Mouse (Mus musculus) midbrain, embryonic 13.5 days (tissue): Measurements from ENCODE around the gene Trim54. TPM values are rescaled to one million over a fixed set of nuclear protein-coding genes. Genes with fewer than 3 reads are reported as not detected.

Source experiments
- ATAC-seq: fragments of 200-750 bp; cut with Nextera tagmentation; 2 replicates; pipeline ENCODE4 v1.8.0; 2017; ENCODE audit warnings: mild to moderate bottlenecking, moderate TSS enrichment, moderate library complexity
- H3K27ac ChIP-seq: fragments of 300-500 bp; sonication (generic); 2 replicates; pipeline ENCODE4 v1.5.1; 2015; ENCODE audit warnings: inconsistent platforms, mild to moderate bottlenecking, moderate library complexity
- H3K27me3 ChIP-seq: fragments of 300-500 bp; sonication (generic); 2 replicates; pipeline ENCODE4 v1.6.1; 2015; ENCODE audit warnings: mild to moderate bottlenecking, inconsistent platforms
- H3K36me3 ChIP-seq: fragments of 300-500 bp; sonication (generic); 2 replicates; pipeline ENCODE4 v1.6.1; 2015; ENCODE audit warnings: mild to moderate bottlenecking, inconsistent platforms
- H3K4me1 ChIP-seq: fragments of 300-500 bp; sonication (generic); replicated peaks from 2 replicates; pipeline ENCODE4 v1.6.1; 2015; ENCODE audit warnings: inconsistent platforms
- H3K4me2 ChIP-seq: fragments of 300-500 bp; sonication (generic); replicated peaks from 2 replicates; pipeline ENCODE4 v1.6.1; 2015; ENCODE audit warnings: moderate library complexity, mild to moderate bottlenecking, inconsistent platforms
- H3K4me3 ChIP-seq: fragments of 300-500 bp; sonication (generic); replicated peaks from 2 replicates; pipeline ENCODE4 v1.5.1; 2015; ENCODE audit warnings: mild to moderate bottlenecking, inconsistent platforms
- H3K9ac ChIP-seq: fragments of 300-500 bp; sonication (generic); replicated peaks from 2 replicates; pipeline ENCODE4 v1.6.1; 2015; ENCODE audit warnings: mild to moderate bottlenecking, inconsistent platforms
- H3K9me3 ChIP-seq: fragments of 300-500 bp; sonication (generic); 2 replicates; pipeline ENCODE4 v1.6.1; 2016; ENCODE audit warnings: mild to moderate bottlenecking, inconsistent platforms
- WGBS: fragments of 180-500 bp; shearing (Covaris S2); methylation state at CpG from one replicate; pipeline ENCODE4 v1.1.7; 2015; 5-methylcytosine and 5-hydroxymethylcytosine counted together
- polyA plus RNA-seq: library from polyadenylated mRNA; unstranded; fragments of >200 nt; fragmentation: Nextera tagmentation; extraction: Ambion mirVana; gene quantifications from 2 replicates; pipeline ENCODE4 v1.2.1, GENCODE M21; 2015

Gene Trim54
- not detected in 2 replicates for polyA plus RNA-seq

DNA sequence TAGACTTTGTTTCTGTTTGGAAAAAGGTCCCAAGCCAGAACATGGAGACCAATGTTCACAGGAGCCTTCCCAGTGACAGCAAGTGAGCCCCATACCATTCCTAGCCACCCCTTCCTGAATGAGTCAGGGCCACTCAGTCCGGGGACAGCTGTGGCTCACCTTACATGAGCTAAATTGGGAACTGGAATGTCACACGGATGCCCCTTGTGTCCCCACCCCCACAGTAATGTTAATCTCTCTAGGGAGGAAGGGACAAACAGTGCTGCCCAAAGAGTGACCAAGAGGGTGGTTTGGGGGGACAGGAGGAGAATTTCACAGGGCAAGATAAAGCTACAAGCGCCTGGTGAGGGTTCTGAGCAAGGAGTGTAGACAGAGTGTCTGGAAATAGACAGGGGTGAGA, at the start of gene Trim54:
TSS of gene Trim54 (plus strand) at position 359 of the 400 bp plus-strand sequence.
- Histone ChIP-seq H3K4me3 (no peak within 1 kb of the TSS), H3K4me1 (no peaks in the 10 kb centered on the region), H3K27me3 (no peaks in the 10 kb centered on the region), H3K27ac (no peak within 1 kb of the TSS), H3K9ac (no peak within 1 kb of the TSS), H3K36me3 (no peaks in the 10 kb centered on the region), H3K4me2 (no peak within 1 kb of the TSS), H3K9me3 (no peaks in the 10 kb centered on the region)
- 52% methylated on average over 3 of the region's 3 CpGs for whole genome bisulfite sequencing
- no peak for ATAC-seq

DNA sequence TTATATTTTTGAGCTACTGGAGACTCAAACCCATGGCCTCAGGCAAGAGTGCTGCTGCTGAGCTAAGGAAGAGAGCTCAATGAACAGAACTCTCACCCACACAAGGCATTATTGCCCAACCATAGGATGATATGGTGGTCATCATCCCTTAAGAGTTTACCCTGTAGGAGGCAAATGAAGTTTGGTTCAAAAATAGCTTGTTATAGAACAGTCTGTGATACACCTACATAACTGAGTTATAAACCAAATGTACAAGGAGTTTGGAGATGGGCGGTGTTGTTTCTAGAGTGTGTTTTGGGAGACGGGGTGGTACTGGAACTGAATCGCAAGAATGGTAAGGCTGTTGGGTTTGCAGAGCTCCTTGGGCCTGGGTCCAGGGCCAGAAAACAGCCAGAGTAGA, 46.7 kb upstream of the Trim54 start:
- H3K36me3 ChIP-seq, result peaks cover 95% of the 10 kb centered on the region
- no peak overlapping the region for H3K4me2 ChIP-seq
- no peaks in the 10 kb centered on the region for H3K9me3 ChIP-seq
- H3K4me1 ChIP-seq, result no peaks in the 10 kb centered on the region
- WGBS, result 93% methylated on average over 3 of the region's 3 CpGs
- H3K27ac ChIP-seq, result no peak overlapping the region
- no peaks in the 10 kb centered on the region for H3K27me3 ChIP-seq
- ATAC-seq, result no peak
- H3K9ac ChIP-seq, result no peak overlapping the region
- H3K4me3 ChIP-seq, result no peak overlapping the region

DNA sequence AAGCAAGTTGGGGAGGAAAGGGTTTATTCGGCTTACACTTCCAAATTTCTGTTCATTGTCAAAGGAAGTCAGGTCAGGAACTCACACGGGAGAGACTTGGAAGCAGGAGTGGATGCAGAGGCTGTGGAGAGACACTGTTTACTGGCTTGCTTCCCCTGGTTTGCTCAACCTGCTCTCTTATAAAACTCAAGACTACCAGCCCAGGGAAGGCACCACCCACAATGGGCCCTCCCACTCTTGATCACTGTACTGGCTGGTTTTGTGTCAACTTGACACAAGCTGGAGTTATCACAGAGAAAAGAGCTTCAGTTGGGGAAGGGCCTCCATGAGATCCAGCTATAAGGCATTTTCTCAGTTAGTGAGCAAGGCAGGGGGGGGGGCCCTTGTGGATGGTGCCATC, 45.5 kb upstream of the Trim54 start:
- Histone ChIP-seq H3K27me3 (no peaks in the 10 kb centered on the region), H3K4me1 (no peaks in the 10 kb centered on the region), H3K4me2 (no peak overlapping the region), H3K9ac (no peak overlapping the region), H3K36me3 (peaks cover 100% of the 10 kb centered on the region), H3K27ac (no peak overlapping the region), H3K4me3 (no peak overlapping the region), H3K9me3 (no peaks in the 10 kb centered on the region)
- ATAC-seq, result no peak
- 92% methylated on average over 2 of the region's 2 CpGs for WGBS

DNA sequence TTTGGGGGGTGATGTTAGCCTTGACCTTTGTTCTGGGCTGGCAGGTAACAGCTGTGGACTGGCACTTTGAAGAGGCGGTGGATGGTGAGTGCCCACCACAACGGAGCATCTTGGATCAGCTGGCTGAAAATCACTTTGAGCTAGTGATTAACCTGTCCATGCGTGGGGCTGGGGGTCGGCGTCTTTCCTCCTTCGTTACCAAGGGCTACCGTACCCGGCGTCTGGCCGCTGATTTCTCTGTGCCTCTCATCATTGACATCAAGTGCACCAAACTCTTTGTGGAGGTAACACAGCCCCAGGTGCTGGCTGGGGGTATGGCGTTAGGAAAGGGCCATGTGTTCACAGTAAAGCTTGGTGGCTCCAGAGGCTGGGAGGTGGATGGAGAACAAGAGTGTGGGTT, 44.7 kb upstream of the Trim54 start:
- H3K9me3 ChIP-seq, result no peaks in the 10 kb centered on the region
- no peaks in the 10 kb centered on the region for H3K4me1 ChIP-seq
- 96% methylated on average over 11 of the region's 11 CpGs for WGBS
- H3K4me3 ChIP-seq, result no peak overlapping the region
- no peak overlapping the region for H3K4me2 ChIP-seq
- H3K9ac ChIP-seq, result no peak overlapping the region
- H3K27me3 ChIP-seq, result no peaks in the 10 kb centered on the region
- H3K36me3 ChIP-seq, result peaks cover 100% of the 10 kb centered on the region
- no peak for ATAC-seq
- no peak overlapping the region for H3K27ac ChIP-seq

DNA sequence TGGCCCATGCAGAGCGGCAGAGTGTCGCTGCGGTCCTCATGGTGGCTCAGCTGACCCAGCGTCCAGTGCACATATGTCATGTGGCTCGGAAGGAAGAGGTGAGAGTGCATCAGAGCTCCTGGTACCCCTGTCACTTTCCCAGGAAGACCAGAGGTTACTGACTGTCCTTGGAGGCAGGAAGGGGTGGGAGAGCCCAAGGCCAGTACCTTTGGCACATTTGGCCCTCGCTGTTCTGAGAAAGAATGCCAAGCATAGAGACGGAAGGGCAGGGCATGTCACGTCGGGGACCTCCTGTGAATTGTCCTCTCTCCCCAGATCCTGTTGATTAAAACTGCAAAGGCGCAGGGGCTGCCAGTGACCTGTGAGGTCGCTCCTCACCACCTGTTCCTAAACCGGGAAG, 43.3 kb upstream of the Trim54 start:
- Histone ChIP-seq H3K4me2 (no peak overlapping the region), H3K9ac (no peak overlapping the region), H3K27me3 (no peaks in the 10 kb centered on the region), H3K27ac (no peak overlapping the region), H3K9me3 (no peaks in the 10 kb centered on the region), H3K36me3 (peaks cover 100% of the 10 kb centered on the region), H3K4me3 (no peak overlapping the region), H3K4me1 (no peaks in the 10 kb centered on the region)
- whole genome bisulfite sequencing, result 90% methylated on average over 12 of the region's 12 CpGs
- ATAC-seq, result no peak

DNA sequence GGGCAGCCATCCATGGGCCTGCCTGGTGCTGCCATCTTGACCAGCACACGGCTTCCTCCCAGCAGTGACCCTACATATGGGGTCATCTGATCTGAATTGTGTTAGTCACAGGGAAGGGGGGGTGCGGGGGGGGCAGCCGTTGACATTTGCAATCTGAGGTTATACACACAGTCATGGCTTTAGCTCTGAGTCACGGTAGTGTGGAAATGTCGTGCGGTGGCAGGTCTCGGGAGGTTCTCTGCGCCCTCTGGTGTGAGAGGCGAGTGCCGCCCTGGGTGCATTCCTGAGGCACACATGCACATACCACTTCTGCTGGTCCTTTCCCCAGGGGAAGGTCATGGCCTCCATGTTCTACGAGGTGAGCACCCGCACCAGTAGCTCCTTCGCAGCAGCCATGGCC, 40.2 kb upstream of the Trim54 start:
- H3K9me3 ChIP-seq, result no peaks in the 10 kb centered on the region
- H3K36me3 ChIP-seq, result peaks cover 79% of the 10 kb centered on the region
- H3K4me1 ChIP-seq, result no peaks in the 10 kb centered on the region
- no peak overlapping the region for H3K27ac ChIP-seq
- no peak for ATAC-seq
- 90% methylated on average over 13 of the region's 13 CpGs for WGBS
- no peaks in the 10 kb centered on the region for H3K27me3 ChIP-seq
- H3K4me3 ChIP-seq, result no peak overlapping the region
- no peak overlapping the region for H3K4me2 ChIP-seq
- no peak overlapping the region for H3K9ac ChIP-seq

DNA sequence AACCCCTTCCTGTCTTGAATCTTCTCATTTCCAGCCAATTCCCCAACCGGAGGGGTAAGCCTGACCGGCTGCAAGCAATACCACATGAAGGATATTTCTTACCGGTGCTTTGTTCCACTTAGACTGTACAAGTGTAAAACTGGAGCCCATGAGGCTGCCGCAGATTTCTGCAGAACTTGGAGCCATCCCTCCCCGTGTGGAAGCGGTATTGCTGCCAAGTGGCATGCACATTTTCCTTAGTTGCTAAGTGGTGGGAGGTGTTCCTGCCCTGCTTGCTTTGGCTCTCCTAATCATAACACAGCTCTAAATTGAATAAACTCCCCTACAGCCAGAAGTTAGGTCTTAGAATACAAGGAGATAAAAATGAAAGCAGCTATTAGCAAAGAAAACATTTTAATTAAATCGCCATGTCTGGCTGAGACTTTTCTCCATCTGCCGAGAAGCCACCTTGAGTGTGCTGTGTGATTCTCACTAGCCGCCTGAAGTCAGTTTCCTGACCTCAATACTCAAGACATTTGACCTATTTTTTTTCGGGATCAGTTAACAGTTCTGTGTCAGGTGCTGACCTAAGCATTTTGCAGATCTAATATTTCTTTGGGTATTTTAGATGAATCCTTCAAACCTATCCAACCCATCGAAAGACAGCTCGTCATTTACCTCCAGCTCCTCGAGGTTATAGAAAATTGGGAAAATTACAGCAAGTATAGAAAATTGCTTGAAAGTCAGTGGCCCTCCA, 36.3 kb upstream of the Trim54 start:
- H3K4me3 ChIP-seq, result no peak overlapping the region
- H3K9ac ChIP-seq, result no peak overlapping the region
- H3K9me3 ChIP-seq, result no peaks in the 10 kb centered on the region
- H3K27ac ChIP-seq, result no peak overlapping the region
- peaks cover 21% of the 10 kb centered on the region for H3K4me1 ChIP-seq
- ATAC-seq, result no peak
- peaks cover 41% of the 10 kb centered on the region for H3K36me3 ChIP-seq
- WGBS, result 87% methylated on average over 13 of the region's 13 CpGs
- no peak overlapping the region for H3K4me2 ChIP-seq
- H3K27me3 ChIP-seq, result no peaks in the 10 kb centered on the region

DNA sequence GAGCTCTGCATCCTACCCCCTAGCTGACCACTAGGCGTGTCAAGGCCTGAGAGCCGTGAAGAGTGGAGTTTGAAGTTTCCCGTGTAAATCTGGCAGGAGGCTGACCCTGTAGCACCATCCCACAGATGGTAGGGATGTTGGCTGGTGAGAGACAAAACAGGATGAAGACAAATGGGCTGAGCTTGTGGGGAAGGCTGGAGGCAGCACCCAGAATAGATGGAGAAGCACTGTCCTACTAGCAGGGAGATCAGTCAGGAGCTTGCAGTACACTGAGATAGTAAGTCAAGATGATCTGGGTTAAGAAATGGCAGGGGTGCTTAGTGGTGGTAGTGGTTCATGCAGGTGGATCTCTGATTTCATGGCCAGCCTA, 35.7 kb upstream of the Trim54 start:
- peaks cover 22% of the 10 kb centered on the region for H3K4me1 ChIP-seq
- peaks cover 35% of the 10 kb centered on the region for H3K36me3 ChIP-seq
- no peaks in the 10 kb centered on the region for H3K27me3 ChIP-seq
- H3K4me3 ChIP-seq, result no peak overlapping the region
- no peak overlapping the region for H3K9ac ChIP-seq
- H3K27ac ChIP-seq, result no peak overlapping the region
- H3K9me3 ChIP-seq, result no peaks in the 10 kb centered on the region
- no peak overlapping the region for H3K4me2 ChIP-seq
- no peak for ATAC-seq
- 66% methylated on average over 3 of the region's 3 CpGs for WGBS

DNA sequence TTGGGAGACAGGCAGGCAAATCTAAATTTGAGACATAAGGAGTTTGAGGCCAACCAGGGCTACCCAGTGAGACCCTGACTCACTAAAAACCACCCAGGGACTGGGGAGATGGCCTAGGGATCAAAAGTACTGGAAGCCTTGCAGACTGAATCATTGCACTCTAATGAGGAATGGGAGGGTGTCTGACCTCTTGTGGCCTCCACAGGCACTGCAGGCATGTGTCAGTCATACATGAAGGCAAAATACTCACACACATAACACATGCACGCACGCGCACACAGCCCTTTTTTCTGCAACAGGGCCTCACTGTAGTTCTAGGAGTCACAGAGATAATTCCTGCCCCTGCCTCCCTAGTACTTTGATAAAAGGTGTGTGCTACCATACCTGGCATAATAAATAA, 35.1 kb upstream of the Trim54 start:
- no peak overlapping the region for H3K27ac ChIP-seq
- ATAC-seq, result no peak
- peaks cover 29% of the 10 kb centered on the region for H3K36me3 ChIP-seq
- peaks cover 28% of the 10 kb centered on the region for H3K4me1 ChIP-seq
- H3K9me3 ChIP-seq, result no peaks in the 10 kb centered on the region
- H3K4me2 ChIP-seq, result no peak overlapping the region
- 63% methylated on average over 3 of the region's 3 CpGs for WGBS
- no peak overlapping the region for H3K9ac ChIP-seq
- H3K27me3 ChIP-seq, result no peaks in the 10 kb centered on the region
- H3K4me3 ChIP-seq, result no peak overlapping the region

DNA sequence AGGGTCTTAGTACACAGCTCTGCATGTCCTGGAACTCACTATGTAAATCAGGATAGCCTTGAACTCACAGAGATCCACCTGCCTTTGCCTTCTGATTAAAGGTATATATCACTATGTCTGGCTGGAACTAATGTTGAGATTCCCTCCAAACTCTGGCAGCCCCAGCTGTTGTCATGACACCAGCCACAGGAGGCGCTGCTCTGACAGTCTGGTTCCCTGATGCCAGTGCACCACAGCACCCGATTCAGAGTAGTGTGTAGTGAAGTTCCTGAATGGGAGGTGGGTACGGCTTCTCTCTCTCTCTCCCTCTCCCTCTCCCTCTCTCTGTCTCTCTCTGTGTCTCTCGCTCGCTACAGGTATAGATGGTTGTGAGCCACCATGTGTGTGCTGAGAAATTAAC, 34.2 kb upstream of the Trim54 start:
- Histone ChIP-seq H3K4me3 (no peak overlapping the region), H3K4me1 (peaks cover 33% of the 10 kb centered on the region), H3K27me3 (no peaks in the 10 kb centered on the region), H3K36me3 (peaks cover 19% of the 10 kb centered on the region), H3K27ac (peak overlapping the region; percentile 82), H3K9me3 (no peaks in the 10 kb centered on the region), H3K4me2 (0 out of 2 replicates have a peak overlapping the region, but pooled peaks have one; percentile 6), H3K9ac (no peak overlapping the region)
- WGBS, result 16% methylated on average over 5 of the region's 5 CpGs
- ATAC-seq, result peak; percentile 28; the same call in 1 of the 2 replicates

DNA sequence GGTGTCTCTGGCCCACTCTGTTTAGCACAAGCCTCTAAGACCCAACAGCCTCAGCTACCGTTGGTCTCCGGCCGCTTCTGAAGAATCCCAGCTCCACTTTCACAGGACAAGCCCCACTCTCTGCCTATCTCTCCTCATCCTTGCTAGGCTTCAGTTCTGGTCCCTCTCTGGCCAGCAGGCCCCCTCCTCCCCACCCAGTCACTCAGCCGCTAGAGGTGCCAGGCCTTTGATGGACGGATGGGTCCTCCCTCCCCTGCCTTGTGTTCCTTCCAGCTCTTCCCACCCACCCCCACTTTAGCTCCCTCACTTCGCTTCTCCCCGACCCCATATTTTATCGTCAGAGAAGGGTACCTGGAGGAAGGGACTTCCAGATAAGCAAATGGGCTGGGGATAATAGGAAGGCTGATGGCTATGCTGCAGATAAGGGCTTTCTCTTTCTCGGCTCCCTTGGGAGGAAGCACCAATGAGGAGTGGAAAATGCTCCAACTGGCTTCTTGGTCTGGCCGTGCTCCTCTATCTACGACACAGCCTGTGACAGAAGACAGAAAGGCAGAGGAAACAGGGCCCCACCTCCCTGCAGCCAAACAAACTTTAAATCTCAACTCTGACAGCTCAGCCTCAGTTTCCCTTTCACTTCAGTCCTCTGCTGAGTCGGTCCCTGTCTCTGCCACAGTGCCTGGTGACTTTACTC, 33.4 kb upstream of the Trim54 start:
- Histone ChIP-seq H3K4me3 (no peak overlapping the region), H3K4me2 (0 out of 2 replicates have a peak overlapping the region, but pooled peaks have one; percentile 6), H3K9ac (no peak overlapping the region), H3K27ac (peak overlapping the region; percentile 82), H3K36me3 (peaks cover 12% of the 10 kb centered on the region), H3K9me3 (no peaks in the 10 kb centered on the region), H3K4me1 (peaks cover 33% of the 10 kb centered on the region), H3K27me3 (peaks cover 4% of the 10 kb centered on the region; the same call in 1 of the 2 replicates)
- peak; percentile 54 for ATAC-seq
- WGBS, result 38% methylated on average over 12 of the region's 12 CpGs

DNA sequence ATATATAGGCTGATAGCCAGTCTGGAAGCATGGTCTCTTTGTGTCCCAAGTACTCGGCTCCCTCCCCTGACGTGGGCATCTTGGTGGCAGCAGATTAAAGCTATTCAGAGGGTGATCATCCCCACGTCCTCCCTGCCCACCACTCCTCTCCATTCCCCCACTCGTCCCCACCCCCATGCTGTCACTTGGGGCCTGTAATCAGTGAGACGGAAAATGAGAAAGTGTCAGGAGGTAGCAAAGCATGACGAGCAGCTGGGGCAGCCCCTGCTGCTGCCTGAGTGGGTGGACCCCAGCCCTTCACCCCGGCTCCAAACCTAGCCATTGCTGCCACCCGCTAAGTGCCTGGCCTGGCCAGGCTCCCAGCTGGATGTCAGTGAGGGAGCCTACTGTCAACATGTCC, 32.6 kb upstream of the Trim54 start:
- no peak overlapping the region for H3K4me3 ChIP-seq
- ATAC-seq, result peak; percentile 71
- H3K27me3 ChIP-seq, result peaks cover 13% of the 10 kb centered on the region; the same call in 1 of the 2 replicates
- peaks cover 33% of the 10 kb centered on the region for H3K4me1 ChIP-seq
- H3K27ac ChIP-seq, result peak overlapping the region; percentile 82
- H3K9me3 ChIP-seq, result no peaks in the 10 kb centered on the region
- peaks cover 3% of the 10 kb centered on the region; the same call in 1 of the 2 replicates for H3K36me3 ChIP-seq
- 0 out of 2 replicates have a peak overlapping the region, but pooled peaks have one; percentile 25 for H3K9ac ChIP-seq
- 2% methylated on average over 8 of the region's 8 CpGs for WGBS
- H3K4me2 ChIP-seq, result 0 out of 2 replicates have a peak overlapping the region, but pooled peaks have one; percentile 15
